Mouse (Mus musculus): ENCODE results near the gene Fbxw8. TPM values are rescaled to one million over a fixed set of nuclear protein-coding genes. Genes with fewer than 3 reads are reported as not detected.
A peak's percentile ranks its signal among the peaks of the same experiment; 100 is the strongest.

The Fbxw8 gene
- total RNA-seq, 1 experiment from 2014 or later = 49.7 TPM

DNA sequence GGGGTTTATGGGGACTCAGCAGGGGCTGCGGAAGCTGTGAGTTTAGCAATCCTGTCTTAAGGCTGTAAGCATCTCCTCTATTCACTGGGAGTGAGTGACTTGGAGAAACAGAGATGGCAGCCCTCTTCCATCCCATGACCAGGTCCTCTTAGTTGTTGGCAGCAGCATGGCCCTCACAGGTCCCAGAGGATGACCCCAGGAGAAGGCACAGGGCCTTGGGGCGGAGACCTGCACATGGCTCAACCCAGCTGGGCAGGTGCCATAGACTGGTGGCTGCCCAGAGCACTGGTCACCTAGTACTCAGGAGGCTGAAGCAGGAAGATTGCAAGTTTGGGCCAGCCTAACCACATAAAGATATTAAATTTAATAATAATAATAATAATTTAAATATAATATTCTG lies 139.6 kb downstream of the Fbxw8 start:
- peak; percentile 60 for DNase-seq

DNA sequence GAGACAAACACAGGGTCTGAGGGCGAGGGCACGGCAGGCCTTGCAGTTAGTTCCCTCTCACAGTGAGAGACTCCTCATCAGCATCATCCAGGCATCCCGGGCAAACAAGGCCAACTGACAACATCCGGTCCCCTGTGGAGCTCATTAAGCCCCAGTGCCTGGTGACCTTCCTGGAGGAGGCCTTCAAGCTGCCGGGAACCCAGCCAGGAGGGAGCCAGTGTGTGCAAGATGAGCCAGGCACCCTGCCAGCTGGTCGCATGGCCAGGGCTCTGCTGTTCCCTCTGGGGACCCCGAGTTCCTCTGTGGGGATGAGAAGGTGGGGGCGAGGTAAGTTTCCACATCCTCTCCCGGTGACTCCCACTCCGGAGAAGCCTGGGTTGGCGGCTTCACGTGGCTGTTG lies 140.2 kb downstream of the Fbxw8 start:
- DNase-seq = peak; percentile 97

Other genes starting within 250 kb of the Fbxw8 start
- 77.8 and 121 TPM in 2 replicates for gene Fbxo21, start 178.7 kb downstream of the Fbxw8 start, total RNA-seq (2021)
- 78.8 and 80.8 TPM in 2 replicates for gene Tesc, start 127.7 kb downstream of the Fbxw8 start, total RNA-seq (2021)
- gene Hrk, start 9.2 kb upstream of the Fbxw8 start, total RNA-seq (2021) = 0.22 and 0.71 TPM in 2 replicates
- gene Rnft2, start 89.7 kb upstream of the Fbxw8 start, total RNA-seq (2021) = 3.1 and 3.9 TPM in 2 replicates
- gene 2410131K14Rik, start 89.8 kb upstream of the Fbxw8 start, total RNA-seq (2021) = 7.6 and 8.7 TPM in 2 replicates